Mouse (Mus musculus) CD4-positive helper T cell, adult 2 months (primary cell): Measurements from ENCODE around the gene Csdc2.

Experiments used
- DNase-seq: peaks from one replicate; pipeline ENCODE4 v3.0.0-alpha.2; 2012; ENCODE audit warnings: low read depth, missing footprints, low spot score

Gene Csdc2

GRCm38 (mm10) chr15:81925760-81926445 lies 10.7 kb upstream of the Csdc2 start, which contains the start of gene Polr3h:
TSS of gene Polr3h (minus strand) at chr15:81926240.
- DNase-seq = peak; percentile 97

GRCm38 (mm10) chr15:81926446-81926822 lies 10.1 kb upstream of the Csdc2 start:
- DNase-seq = no peak

DNA sequence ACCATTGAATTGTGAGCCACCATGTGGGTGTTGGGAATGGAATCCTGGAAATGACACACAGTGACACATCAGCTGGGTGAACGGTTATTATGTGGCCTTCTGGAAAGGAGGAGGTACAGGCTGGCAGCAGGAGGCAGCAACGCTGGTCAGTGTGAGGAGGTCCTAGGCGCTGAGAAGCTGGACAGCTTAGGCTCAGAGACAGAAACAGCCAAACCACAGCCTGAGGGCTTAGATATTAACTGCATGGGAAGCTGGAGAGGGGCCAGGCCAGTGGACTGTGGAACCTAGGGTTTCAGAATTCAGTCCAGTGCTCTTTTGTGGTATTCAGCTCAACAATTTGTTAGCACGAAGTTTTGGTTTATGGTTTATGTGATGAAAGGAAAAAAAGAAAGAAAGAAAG lies 8.8 kb upstream of the Csdc2 start:
- DNase-seq = no peak

- peak; percentile 27 for DNase-seq
Observed at GRCm38 (mm10) chr15:81928277-81928676, 8.3 kb upstream of the Csdc2 start.

- peak; percentile 41 for DNase-seq
Observed at GRCm38 (mm10) chr15:81932951-81933470, 3.5 kb upstream of the Csdc2 start.

- no peak for DNase-seq
Observed at GRCm38 (mm10) chr15:81933986-81934385, 2.6 kb upstream of the Csdc2 start.

DNA sequence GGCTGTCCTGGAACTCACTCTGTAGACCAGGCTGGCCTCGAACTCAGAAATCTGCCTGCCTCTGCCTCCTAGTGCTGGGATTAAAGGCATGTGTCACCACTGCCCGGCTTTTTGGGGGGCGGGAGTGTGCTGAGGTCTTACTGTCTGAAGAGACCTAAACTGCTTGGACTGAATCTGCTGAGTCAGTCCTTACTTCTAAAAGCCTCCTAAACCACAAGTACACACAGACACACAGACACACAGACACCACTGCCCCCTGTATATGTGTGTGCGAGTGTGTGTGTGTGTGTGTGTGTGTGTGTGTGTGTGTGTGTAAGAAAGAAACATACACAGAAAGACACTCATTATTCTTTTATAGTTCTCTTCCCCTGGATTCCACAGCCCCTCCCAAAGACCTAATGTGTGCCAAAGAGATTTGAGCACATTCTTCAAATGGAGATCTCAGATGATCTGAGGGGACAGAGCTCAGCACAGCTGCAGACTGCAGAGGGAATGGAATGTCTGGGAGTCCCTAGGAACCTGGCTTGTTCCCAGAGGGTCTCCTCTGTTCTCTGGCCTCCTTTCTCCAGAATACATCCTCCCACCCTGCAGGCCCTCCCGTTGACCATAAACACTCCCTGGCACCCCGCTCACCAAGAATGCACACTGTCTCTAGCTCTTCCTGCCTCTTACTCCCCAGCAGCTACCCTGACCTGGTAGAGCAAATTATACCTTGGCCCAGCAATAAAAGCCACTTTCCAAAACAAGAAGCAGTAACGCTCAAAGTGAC lies 506 bp upstream of the Csdc2 start:
- no peak for DNase-seq

- no peak for DNase-seq
Observed at GRCm38 (mm10) chr15:81937098-81937972, 776 bp downstream of the Csdc2 start.

- DNase-seq = peak; percentile 28
Observed at GRCm38 (mm10) chr15:81938246-81938645, 1.7 kb downstream of the Csdc2 start.

- no peak for DNase-seq
Observed at GRCm38 (mm10) chr15:81939157-81939715, 2.7 kb downstream of the Csdc2 start.

GRCm38 (mm10) chr15:81939774-81940173 lies 3.2 kb downstream of the Csdc2 start:
- no peak for DNase-seq

DNA sequence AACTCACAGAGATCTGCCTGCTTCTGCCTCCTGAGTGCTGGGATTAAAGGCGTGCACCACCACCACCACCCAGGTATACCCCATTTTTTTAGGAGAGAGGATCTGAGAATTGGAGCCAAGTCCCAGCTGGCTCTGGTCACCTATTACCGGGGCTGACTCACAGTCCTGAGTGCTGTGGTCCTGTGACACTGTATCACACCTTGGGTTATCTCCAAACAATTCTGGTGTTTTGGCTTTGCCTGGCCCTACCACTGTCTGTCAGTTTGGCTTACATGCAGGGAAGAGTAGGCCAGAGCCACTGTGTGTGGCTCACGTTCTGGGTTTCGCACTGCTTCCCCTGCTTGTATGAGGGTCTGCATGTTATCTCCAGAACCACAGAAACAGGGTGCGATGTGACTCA lies 3.7 kb downstream of the Csdc2 start:
- DNase-seq = no peak

GRCm38 (mm10) chr15:81941010-81941409 lies 4.5 kb downstream of the Csdc2 start:
- DNase-seq = no peak

DNA sequence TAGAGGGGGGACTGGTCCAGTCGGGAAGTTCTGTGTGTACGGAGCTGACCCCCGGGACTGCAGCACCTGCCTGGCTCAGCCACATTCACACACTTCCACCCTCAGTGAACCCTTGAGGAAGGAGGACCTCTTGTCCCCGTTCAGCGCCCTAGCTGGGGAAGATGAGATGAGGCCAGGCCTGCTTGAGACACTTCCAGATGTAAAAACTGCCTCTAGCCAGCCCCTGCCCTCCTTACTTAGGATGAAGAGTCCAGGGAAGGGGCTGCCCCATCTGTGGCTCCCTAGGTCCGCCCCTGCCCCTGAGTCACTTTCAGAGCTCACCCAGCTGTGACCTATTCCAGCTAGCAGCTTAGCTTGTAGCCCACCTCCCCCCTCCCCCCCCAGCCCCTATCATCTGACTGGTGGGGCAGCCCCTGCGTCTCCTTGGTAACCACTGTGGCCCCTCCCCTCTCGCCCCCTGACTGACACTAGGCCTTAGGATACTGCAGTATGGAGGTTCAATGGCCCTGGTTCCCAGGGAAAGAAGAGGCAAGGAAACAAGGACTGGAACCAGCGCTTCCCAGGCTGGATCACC lies 6.7 kb downstream of the Csdc2 start:
- DNase-seq = no peak

GRCm38 (mm10) chr15:81949076-81949475 lies 12.5 kb downstream of the Csdc2 start:
- DNase-seq = no peak

- DNase-seq = no peak
Observed at GRCm38 (mm10) chr15:81949476-81950131, 13.0 kb downstream of the Csdc2 start.

DNA sequence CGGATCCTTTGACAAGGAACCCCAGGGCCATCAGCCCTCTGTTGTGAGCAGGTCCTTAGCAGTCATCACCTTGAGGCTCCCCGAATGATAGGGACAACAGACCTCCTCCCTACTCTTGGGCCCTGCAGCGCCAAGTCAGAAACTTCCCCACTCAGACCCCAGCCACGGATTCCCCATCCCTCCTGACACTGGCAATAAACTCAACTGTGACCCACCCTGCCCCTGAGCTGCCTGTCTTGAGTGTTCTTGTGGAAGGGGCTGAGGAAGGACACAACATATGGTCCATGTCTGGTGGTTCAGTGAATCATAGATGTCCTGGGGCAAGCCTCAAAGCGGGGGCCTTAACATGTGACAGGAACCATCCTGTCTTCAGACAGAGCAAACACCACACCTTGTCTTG lies 14.2 kb downstream of the Csdc2 start:
- no peak for DNase-seq

DNA sequence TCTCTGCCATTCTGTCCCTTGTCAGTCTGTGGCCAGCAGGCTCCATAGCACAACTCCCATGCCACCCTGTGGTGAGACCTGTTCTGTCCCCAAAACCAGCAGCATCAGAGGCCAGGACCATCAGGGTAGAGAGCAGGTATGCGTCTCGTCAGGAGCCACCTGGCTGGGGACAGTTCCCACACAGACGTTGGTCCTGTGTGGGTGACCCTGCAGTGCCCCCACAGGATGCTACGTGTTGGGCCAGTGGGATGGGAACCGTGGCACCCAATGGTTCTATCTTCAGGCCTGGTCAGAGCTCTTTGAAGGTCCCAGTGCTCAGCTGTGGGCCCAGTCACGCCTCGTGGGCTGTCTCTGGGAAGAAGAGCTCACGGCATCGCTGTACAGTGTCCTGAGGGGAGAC lies 14.6 kb downstream of the Csdc2 start:
- no peak for DNase-seq

- DNase-seq = no peak
Observed at GRCm38 (mm10) chr15:81952310-81952709, 15.8 kb downstream of the Csdc2 start.

GRCm38 (mm10) chr15:81954151-81954583 lies 17.6 kb downstream of the Csdc2 start:
- no peak for DNase-seq

DNA sequence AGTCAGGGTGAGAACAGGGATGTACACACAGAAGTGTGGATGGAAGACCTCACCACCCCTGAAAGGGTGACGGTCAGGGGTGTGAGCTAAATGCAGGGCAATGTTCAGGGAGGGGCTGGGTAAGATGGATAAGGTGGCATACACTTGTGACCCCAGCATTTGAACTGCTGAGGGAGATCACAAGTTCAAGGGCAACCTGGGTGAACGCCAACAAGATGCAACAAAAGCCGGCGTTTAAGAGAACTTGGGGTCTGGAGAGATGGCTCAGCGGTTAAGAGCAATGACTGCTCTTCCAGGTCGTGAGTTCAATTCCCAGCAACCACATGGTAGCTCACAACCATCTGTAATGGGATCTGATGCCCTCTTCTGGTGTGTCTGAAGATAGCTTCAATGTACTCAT lies 18.2 kb downstream of the Csdc2 start:
- no peak for DNase-seq
